Mouse (Mus musculus) intestine, embryonic 14.5 days (tissue): ENCODE measurements around the gene Mafg. TPM values are rescaled to one million over a fixed set of nuclear protein-coding genes. Genes with fewer than 3 reads are reported as not detected.
A peak's percentile ranks its signal among the peaks of the same experiment; 100 is the strongest.
"Not testable (repeated sequence)": the region's sequence is repeated elsewhere in the genome, so short reads cannot be mapped to it uniquely, and the experiment has no call there.

Source experiments
- ATAC-seq: fragments of 200-750 bp; cut with Nextera tagmentation; replicated peaks from 2 replicates; pipeline ENCODE4 v1.8.0; 2017; ENCODE audit warnings: low read depth, moderate number of reproducible peaks, moderate TSS enrichment, moderate library complexity; ENCODE audit not compliant: low FRiP score, low TSS enrichment
- DNase-seq: peaks from one replicate; pipeline ENCODE4 v3.0.0-alpha.2; 2018; ENCODE audit warnings: low spot score
- H3K27ac ChIP-seq: fragments of 300-500 bp; sonication (generic); 2 replicates; pipeline ENCODE4 v1.5.1; 2014; ENCODE audit warnings: low read depth, mild to moderate bottlenecking, control low read depth
- H3K27me3 ChIP-seq: fragments of 300-500 bp; sonication (generic); replicated peaks from 2 replicates; pipeline ENCODE4 v1.6.1; 2014; ENCODE audit warnings: low read length, control low read depth; ENCODE audit not compliant: control insufficient read depth, insufficient read depth
- H3K36me3 ChIP-seq: fragments of 300-500 bp; sonication (generic); 2 replicates; pipeline ENCODE4 v1.6.1; 2014; ENCODE audit warnings: low read length, control low read depth; ENCODE audit not compliant: control insufficient read depth, insufficient read depth
- H3K4me1 ChIP-seq: fragments of 300-500 bp; sonication (generic); replicated peaks from 2 replicates; pipeline ENCODE4 v1.6.1; 2014; ENCODE audit warnings: low read length, control low read depth, mixed read lengths; ENCODE audit not compliant: control insufficient read depth, insufficient read depth
- H3K4me2 ChIP-seq: fragments of 300-500 bp; sonication (generic); 2 replicates; pipeline ENCODE4 v1.6.1; 2014; ENCODE audit warnings: low read length
- H3K4me3 ChIP-seq: fragments of 300-500 bp; sonication (generic); 2 replicates; pipeline ENCODE4 v1.5.1; 2014; ENCODE audit warnings: low read depth, low read length, control low read depth, mixed read lengths
- H3K9ac ChIP-seq: fragments of 300-500 bp; sonication (generic); 2 replicates; pipeline ENCODE4 v1.6.1; 2014; ENCODE audit warnings: mild to moderate bottlenecking, low read length
- H3K9me3 ChIP-seq: fragments of 300-500 bp; sonication (generic); 2 replicates; pipeline ENCODE4 v1.6.1; 2016; ENCODE audit warnings: low read length, control low read depth; ENCODE audit not compliant: control insufficient read depth
- WGBS: fragments of 180-500 bp; shearing (Covaris S2); extraction: QIAGEN DNeasy Blood & Tissue Kit; methylation state at CpG from one replicate; pipeline ENCODE4 v1.1.7; 2014; 5-methylcytosine and 5-hydroxymethylcytosine counted together
- polyA plus RNA-seq: library from polyadenylated mRNA; unstranded; fragments of >200 nt; fragmentation: Nextera tagmentation; extraction: Ambion mirVana; gene quantifications from 2 replicates; pipeline ENCODE4 v1.2.1, GENCODE M21; 2014

Mafg gene
- polyA plus RNA-seq, 1 experiment from 2014 or later: 25.0 TPM

GRCm38 (mm10) chr11:120598990-120599549 is 34.3 kb downstream of the Mafg start:
- Histone ChIP-seq H3K36me3 (peaks cover 64% of the 10 kb centered on the region), H3K9ac (peak overlapping the region; percentile 63), H3K27me3 (no peaks in the 10 kb centered on the region), H3K4me2 (peak overlapping the region; percentile 88), H3K4me1 (peaks cover 20% of the 10 kb centered on the region), H3K27ac (peak overlapping the region; percentile 81), H3K9me3 (no peaks in the 10 kb centered on the region), H3K4me3 (peak overlapping the region; percentile 98)
- WGBS: 46% methylated on average over 17 of the region's 17 CpGs
- no peak for ATAC-seq
- peak; percentile 63 for DNase-seq

GRCm38 (mm10) chr11:120598283-120598989 is 35.0 kb downstream of the Mafg start, which contains the start of the genes Alyref and Anapc11:
Gene Alyref (minus strand): TSS chr11:120598365.
Gene Anapc11 (plus strand): TSS chr11:120598421.
- Histone ChIP-seq H3K9me3 (no peaks in the 10 kb centered on the region), H3K27me3 (no peaks in the 10 kb centered on the region), H3K4me2 (peak within 1 kb of the TSS; percentile 88), H3K36me3 (peaks cover 65% of the 10 kb centered on the region), H3K27ac (peak within 1 kb of the TSS; percentile 81), H3K4me3 (peak within 1 kb of the TSS; percentile 98), H3K4me1 (peaks cover 20% of the 10 kb centered on the region), H3K9ac (peak within 1 kb of the TSS; percentile 96)
- ATAC-seq: peak; percentile 97
- under 1% methylated on average over 86 of the region's 88 CpGs for WGBS
- peak; percentile 93 for DNase-seq

- Histone ChIP-seq H3K27ac (peak overlapping the region; percentile 81), H3K27me3 (no peaks in the 10 kb centered on the region), H3K36me3 (peaks cover 65% of the 10 kb centered on the region), H3K4me3 (peak overlapping the region; percentile 98), H3K9me3 (no peaks in the 10 kb centered on the region), H3K9ac (peak overlapping the region; percentile 96), H3K4me2 (peak overlapping the region; percentile 88), H3K4me1 (peaks cover 20% of the 10 kb centered on the region)
- DNase-seq (peak; percentile 72), ATAC-seq (peak; percentile 38; the same call in 1 of the 2 replicates)
- WGBS: 5% methylated on average over 74 of the region's 99 CpGs
These were observed 35.9 kb downstream of the Mafg start for GRCm38 (mm10) chr11:120597240-120598235.

- H3K27me3 ChIP-seq: no peaks in the 10 kb centered on the region
- no peak for DNase-seq
- H3K4me2 ChIP-seq: no peak overlapping the region
- H3K36me3 ChIP-seq: peaks cover 88% of the 10 kb centered on the region
- H3K9me3 ChIP-seq: peaks cover 4% of the 10 kb centered on the region; the same call in 1 of the 2 replicates
- WGBS: 91% methylated on average over 6 of the region's 6 CpGs
- no peak overlapping the region for H3K9ac ChIP-seq
- ATAC-seq: no peak
- no peak overlapping the region for H3K27ac ChIP-seq
- no peak overlapping the region for H3K4me3 ChIP-seq
- no peaks in the 10 kb centered on the region for H3K4me1 ChIP-seq
These were observed 44.9 kb downstream of the Mafg start for GRCm38 (mm10) chr11:120588531-120588930.

- Histone ChIP-seq H3K9me3 (peaks cover 4% of the 10 kb centered on the region; the same call in 1 of the 2 replicates), H3K36me3 (peaks cover 55% of the 10 kb centered on the region)
- WGBS: 97% methylated on average over 1 of the region's 1 CpGs
These were observed 49.5 kb downstream of the Mafg start for GRCm38 (mm10) chr11:120583937-120584336.

GRCm38 (mm10) chr11:120582982-120583293 is 50.5 kb downstream of the Mafg start:
- Histone ChIP-seq H3K36me3 (peaks cover 57% of the 10 kb centered on the region), H3K4me1 (peaks cover 19% of the 10 kb centered on the region)
- not testable (repeated sequence) for H3K9me3 ChIP-seq, ATAC-seq, H3K27ac ChIP-seq, H3K4me2 ChIP-seq, H3K27me3 ChIP-seq, DNase-seq, H3K9ac ChIP-seq, H3K4me3 ChIP-seq
- WGBS: 90% methylated on average over 2 of the region's 2 CpGs

More at GRCm38 (mm10) chr11:120583937-120584336, 49.5 kb downstream of the Mafg start:
- Histone ChIP-seq H3K4me3 (no peak overlapping the region), H3K27me3 (no peaks in the 10 kb centered on the region), H3K27ac (no peak overlapping the region), H3K4me1 (peaks cover 19% of the 10 kb centered on the region), H3K4me2 (no peak overlapping the region), H3K9ac (no peak overlapping the region)
- DNase-seq (no peak), ATAC-seq (no peak)

GRCm38 (mm10) chr11:120582268-120582981 is 51.0 kb downstream of the Mafg start:
- Histone ChIP-seq H3K4me2 (peak overlapping the region; percentile 97), H3K9ac (peak overlapping the region; percentile 93), H3K4me3 (peak overlapping the region; percentile 89), H3K36me3 (peaks cover 57% of the 10 kb centered on the region), H3K9me3 (peaks cover 4% of the 10 kb centered on the region; the same call in 1 of the 2 replicates), H3K27me3 (no peaks in the 10 kb centered on the region), H3K4me1 (peaks cover 19% of the 10 kb centered on the region), H3K27ac (peak overlapping the region; percentile 91)
- ATAC-seq: no peak
- 72% methylated on average over 8 of the region's 8 CpGs for WGBS
- no peak for DNase-seq
